Mouse (Mus musculus): ENCODE results near the gene Fbxo17. TPM values are rescaled to one million over a fixed set of nuclear protein-coding genes. Genes with fewer than 3 reads are reported as not detected.

The Fbxo17 gene
- total RNA-seq, 1 experiment = 6.6 TPM

DNA sequence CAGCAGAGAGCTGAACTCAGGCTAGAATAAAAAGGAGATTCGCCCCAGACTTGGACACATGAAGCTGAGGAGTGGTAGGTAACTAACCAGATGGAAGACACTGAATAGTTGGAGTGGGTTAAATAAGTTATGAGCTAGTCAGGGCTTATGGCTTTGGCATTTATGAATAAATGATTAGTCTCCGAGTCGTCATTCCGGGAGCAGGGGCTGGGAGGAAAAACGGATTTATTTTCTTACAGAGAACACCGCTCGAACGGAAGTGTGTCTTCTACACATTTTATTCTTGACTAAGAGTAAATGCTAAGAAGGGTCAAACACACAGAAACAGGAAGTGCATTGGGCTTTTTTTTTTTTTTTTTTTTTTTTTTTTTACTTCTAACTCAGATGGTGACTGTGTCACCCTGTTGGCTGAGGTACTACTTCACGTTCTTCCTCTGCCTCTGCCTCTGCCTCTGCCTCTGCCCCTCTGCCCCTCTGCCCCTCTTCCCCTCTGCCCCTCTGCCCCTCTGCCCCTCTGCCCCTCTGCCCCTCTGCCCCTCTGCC lies 13.9 kb upstream of the Fbxo17 start:
- TF ChIP-seq ZNF384 (IDR thresholded peaks at IDR 0.05; ENCODE audit: low read depth, low read length) (0 out of 2 replicates have a peak, but pooled peaks have one; percentile 47), ZC3H11A (IDR thresholded peaks at IDR 0.05; ENCODE audit: borderline replicate concordance, low read depth, low read length) (no peak)
- Histone ChIP-seq H3K4me3 (ENCODE audit: insufficient read depth in 1 of 2, low read depth in 1 of 2, low read length in 2 of 2, poor library complexity in 1 of 2, severe bottlenecking in 1 of 2) (no peak overlapping the region), H3K27ac (ENCODE audit: insufficient read depth, low read depth, low read length, poor library complexity, severe bottlenecking) (no peak overlapping the region), H3K4me1 (ENCODE audit: control insufficient read depth in 2 of 2, insufficient read depth in 2 of 2, low read length in 2 of 2, poor library complexity in 1 of 2) (0 out of 4 replicates have a peak, but pooled peaks cover 0 to 2% of the 10 kb centered on the region in 2 experiments), H3K9me3 (ENCODE audit: control insufficient read depth, insufficient read depth, low read depth, low read length) (no peaks in the 10 kb centered on the region), H3K9ac (ENCODE audit: insufficient read depth, low read depth, low read length, poor library complexity, severe bottlenecking) (no peak overlapping the region), H3K36me3 (ENCODE audit: control insufficient read depth, insufficient read depth, low read length, poor library complexity, severe bottlenecking) (peaks cover 2% of the 10 kb centered on the region; the same call in 1 of the 2 replicates)
- in situ Hi-C loops (cut with MboI; ENCODE audit: low sequenced_read_pairs in 2 of 2, unreplicated experiment in 2 of 2) = no loop called here
- DNase-seq (ENCODE audit: low read depth, low spot score) = no peak

DNA sequence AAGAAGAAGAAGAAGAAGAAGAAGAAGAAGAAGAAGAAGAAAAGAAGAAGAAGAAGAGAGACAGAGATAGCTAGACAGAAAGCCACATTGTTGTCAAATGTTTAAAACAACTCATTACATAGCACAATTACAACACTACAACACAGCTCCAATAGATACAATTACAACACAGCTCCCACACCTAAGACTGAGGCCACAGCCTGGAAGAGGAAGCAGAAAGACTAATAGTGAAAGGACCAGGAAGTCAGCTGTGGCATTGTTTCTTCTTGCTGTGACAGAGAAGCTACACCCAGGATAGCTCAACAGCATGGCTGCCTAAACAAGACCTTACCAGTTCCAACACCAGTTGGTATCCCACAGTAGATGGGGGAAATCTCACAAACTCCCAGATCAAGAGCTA lies 7.2 kb upstream of the Fbxo17 start:
- Histone ChIP-seq H3K9me3 (ENCODE audit: control insufficient read depth, insufficient read depth, low read depth, low read length) (no peaks in the 10 kb centered on the region), H3K4me3 (ENCODE audit: insufficient read depth in 1 of 2, low read depth in 1 of 2, low read length in 2 of 2, poor library complexity in 1 of 2, severe bottlenecking in 1 of 2) (no peak overlapping the region), H3K36me3 (ENCODE audit: control insufficient read depth, insufficient read depth, low read length, poor library complexity, severe bottlenecking) (no peaks in the 10 kb centered on the region), H3K4me1 (ENCODE audit: control insufficient read depth in 2 of 2, insufficient read depth in 2 of 2, low read length in 2 of 2, poor library complexity in 1 of 2) (peaks cover 0 to 7% of the 10 kb centered on the region in 2 experiments; a peak in 1 of 4 replicates), H3K27ac (ENCODE audit: insufficient read depth, low read depth, low read length, poor library complexity, severe bottlenecking) (no peak overlapping the region), H3K9ac (ENCODE audit: insufficient read depth, low read depth, low read length, poor library complexity, severe bottlenecking) (no peak overlapping the region)
- TF ChIP-seq HCFC1 (IDR thresholded peaks at IDR 0.05; ENCODE audit: borderline replicate concordance, insufficient read depth, low read length) (no peak), MAFK (IDR thresholded peaks at IDR 0.05; ENCODE audit: insufficient read depth, low read depth, low read length) (no peak), ZNF384 (IDR thresholded peaks at IDR 0.05; ENCODE audit: low read depth, low read length) (no peak), ZC3H11A (IDR thresholded peaks at IDR 0.05; ENCODE audit: borderline replicate concordance, low read depth, low read length) (no peak), CHD2 (IDR thresholded peaks at IDR 0.05; ENCODE audit: low read depth, low read length) (no peak)
- in situ Hi-C loops (cut with MboI; ENCODE audit: low sequenced_read_pairs in 2 of 2, unreplicated experiment in 2 of 2) = no loop called here
- DNase-seq (ENCODE audit: low read depth, low spot score) = no peak

DNA sequence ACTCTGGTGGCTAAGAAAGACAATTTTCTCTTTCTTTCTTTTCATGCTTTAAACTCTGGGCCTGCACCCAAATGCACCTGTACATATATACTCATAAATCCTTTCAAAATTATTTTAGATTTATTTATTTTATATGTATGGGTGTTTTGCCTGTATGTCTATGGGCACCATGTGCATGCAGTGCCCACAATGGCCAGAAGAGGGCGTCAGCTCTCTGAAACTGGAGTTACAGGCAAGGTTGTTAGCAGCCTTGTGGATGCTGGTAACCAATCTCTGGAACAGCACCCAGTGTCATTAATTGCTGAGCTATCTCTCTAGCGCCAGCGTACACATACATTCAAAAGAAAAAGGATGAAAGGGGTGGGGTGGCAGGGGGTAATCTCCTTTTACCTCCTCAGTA lies 5.6 kb upstream of the Fbxo17 start:
- H3K27ac ChIP-seq (ENCODE audit: insufficient read depth, low read depth, low read length, poor library complexity, severe bottlenecking) = no peak overlapping the region
- no peak overlapping the region for H3K4me3 ChIP-seq (ENCODE audit: insufficient read depth in 1 of 2, low read depth in 1 of 2, low read length in 2 of 2, poor library complexity in 1 of 2, severe bottlenecking in 1 of 2)
- in situ Hi-C loops (cut with MboI; ENCODE audit: low sequenced_read_pairs in 2 of 2, unreplicated experiment in 2 of 2) = no loop called here
- no peaks in the 10 kb centered on the region for H3K36me3 ChIP-seq (ENCODE audit: control insufficient read depth, insufficient read depth, low read length, poor library complexity, severe bottlenecking)
- no peak overlapping the region for H3K9ac ChIP-seq (ENCODE audit: insufficient read depth, low read depth, low read length, poor library complexity, severe bottlenecking)
- no peak for TF ChIP-seq MAFK (IDR thresholded peaks at IDR 0.05; ENCODE audit: insufficient read depth, low read depth, low read length)
- no peak for TF ChIP-seq CHD2 (IDR thresholded peaks at IDR 0.05; ENCODE audit: low read depth, low read length)
- TF ChIP-seq ZNF384 (IDR thresholded peaks at IDR 0.05; ENCODE audit: low read depth, low read length) = no peak
- TF ChIP-seq HCFC1 (IDR thresholded peaks at IDR 0.05; ENCODE audit: borderline replicate concordance, insufficient read depth, low read length) = no peak
- TF ChIP-seq ZC3H11A (IDR thresholded peaks at IDR 0.05; ENCODE audit: borderline replicate concordance, low read depth, low read length) = no peak
- H3K9me3 ChIP-seq (ENCODE audit: control insufficient read depth, insufficient read depth, low read depth, low read length) = no peaks in the 10 kb centered on the region
- H3K4me1 ChIP-seq (ENCODE audit: control insufficient read depth in 2 of 2, insufficient read depth in 2 of 2, low read length in 2 of 2, poor library complexity in 1 of 2) = peaks cover 0 to 11% of the 10 kb centered on the region in 2 experiments; a peak in 1 of 4 replicates
- DNase-seq (ENCODE audit: low read depth, low spot score) = no peak

DNA sequence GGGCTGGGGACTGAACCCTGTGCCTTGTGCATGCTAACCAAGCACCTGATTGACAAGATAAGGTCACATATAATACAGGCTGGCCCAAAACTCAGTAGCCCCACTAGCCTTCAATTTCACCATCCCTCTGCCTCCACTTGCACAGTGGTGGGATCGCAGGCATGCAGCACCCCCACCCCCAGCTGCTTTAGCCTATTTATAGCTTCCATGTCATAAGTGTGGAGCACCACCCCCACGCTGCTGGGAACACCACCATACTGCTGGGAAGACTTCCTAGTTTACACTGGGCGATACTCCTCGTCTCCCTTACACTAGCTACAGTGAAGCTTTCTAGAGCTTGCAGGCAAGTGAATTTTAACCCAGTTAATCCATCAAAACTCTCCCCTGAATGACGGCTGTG lies 1.9 kb upstream of the Fbxo17 start:
- DNase-seq (ENCODE audit: low read depth, low spot score) = no peak
- H3K4me1 ChIP-seq (ENCODE audit: control insufficient read depth in 2 of 2, insufficient read depth in 2 of 2, low read length in 2 of 2, poor library complexity in 1 of 2) = peaks cover 2 to 13% of the 10 kb centered on the region in 2 experiments; a peak in 2 of 4 replicates
- H3K4me3 ChIP-seq (ENCODE audit: insufficient read depth in 1 of 2, low read depth in 1 of 2, low read length in 2 of 2, poor library complexity in 1 of 2, severe bottlenecking in 1 of 2) = no peak overlapping the region
- TF ChIP-seq MAFK (IDR thresholded peaks at IDR 0.05; ENCODE audit: insufficient read depth, low read depth, low read length) (no peak), HCFC1 (IDR thresholded peaks at IDR 0.05; ENCODE audit: borderline replicate concordance, insufficient read depth, low read length) (no peak), CHD2 (IDR thresholded peaks at IDR 0.05; ENCODE audit: low read depth, low read length) (no peak), ZC3H11A (IDR thresholded peaks at IDR 0.05; ENCODE audit: borderline replicate concordance, low read depth, low read length) (no peak), ZNF384 (IDR thresholded peaks at IDR 0.05; ENCODE audit: low read depth, low read length) (no peak)
- no peaks in the 10 kb centered on the region for H3K36me3 ChIP-seq (ENCODE audit: control insufficient read depth, insufficient read depth, low read length, poor library complexity, severe bottlenecking)
- no peak overlapping the region for H3K27ac ChIP-seq (ENCODE audit: insufficient read depth, low read depth, low read length, poor library complexity, severe bottlenecking)
- no peak overlapping the region for H3K9ac ChIP-seq (ENCODE audit: insufficient read depth, low read depth, low read length, poor library complexity, severe bottlenecking)
- no peaks in the 10 kb centered on the region for H3K9me3 ChIP-seq (ENCODE audit: control insufficient read depth, insufficient read depth, low read depth, low read length)
- in situ Hi-C loops (cut with MboI; ENCODE audit: low sequenced_read_pairs in 2 of 2, unreplicated experiment in 2 of 2) = loop anchor here in 1 of 2 experiments (5.0 kb wide), 1 partner anchor 97 kb away; no protein-coding TSS in a partner anchor

Measured in ES-E14 (cell line).